Mouse (Mus musculus): ENCODE data around the gene Trmt5.

Gene Trmt5

DNA sequence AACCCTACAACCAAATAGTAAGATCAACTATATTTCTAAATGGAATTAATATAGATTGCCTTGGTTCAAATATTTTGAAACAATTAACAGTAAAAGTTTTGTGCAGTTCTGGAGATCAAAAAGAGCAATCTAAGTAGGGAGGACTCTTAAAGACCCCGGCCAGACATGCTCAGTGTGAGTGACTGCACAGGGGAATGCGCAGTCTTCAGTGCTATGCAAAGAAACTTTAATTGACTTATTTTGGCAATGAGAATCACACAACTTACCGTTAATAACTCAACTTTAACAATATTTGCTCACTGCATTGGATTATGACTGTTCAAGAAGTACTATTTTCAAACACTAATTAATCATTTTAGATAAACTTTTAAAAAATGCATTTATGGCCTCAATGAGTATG lies 17.0 kb downstream of the Trmt5 start:
- no peak for DNase-seq

DNA sequence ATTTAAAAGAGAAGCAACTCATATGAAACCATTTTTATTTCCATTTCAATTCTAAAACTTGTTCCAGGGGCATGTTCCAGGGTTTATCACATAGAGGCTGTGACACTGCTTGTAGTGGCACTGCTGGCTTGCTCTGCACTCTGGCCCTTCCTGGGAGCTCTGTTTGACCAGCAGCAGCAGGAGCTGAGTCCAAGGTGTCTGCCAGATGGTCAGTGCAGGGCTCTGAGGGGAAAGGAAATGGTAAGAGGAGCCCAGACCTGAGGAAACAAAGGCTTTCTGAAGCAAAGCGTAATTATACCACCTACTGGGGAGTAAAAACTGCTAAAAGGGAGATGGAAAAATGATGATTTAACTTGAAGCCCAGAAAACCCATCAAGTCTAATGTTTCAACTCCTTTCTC lies 18.0 kb downstream of the Trmt5 start:
- DNase-seq: no peak

DNA sequence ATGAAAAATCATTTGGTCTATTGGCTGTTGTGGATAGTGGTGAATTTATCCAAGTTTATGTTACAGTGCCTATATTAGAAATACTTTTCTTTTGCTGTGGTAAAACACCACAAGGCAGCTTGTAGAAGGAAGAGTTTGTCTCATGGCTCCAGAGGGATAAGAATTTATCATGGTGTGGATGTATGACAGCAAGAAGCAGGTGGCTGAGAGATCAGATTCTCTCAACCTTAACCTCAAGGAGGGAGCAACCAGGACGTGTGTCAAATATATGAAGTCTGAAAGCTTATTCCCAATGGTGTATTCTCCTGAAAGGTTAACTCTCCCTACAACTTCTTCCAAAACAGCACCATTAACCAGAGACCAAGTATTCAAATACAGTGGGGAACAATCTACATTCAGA lies 19.9 kb downstream of the Trmt5 start:
- no peak for DNase-seq

DNA sequence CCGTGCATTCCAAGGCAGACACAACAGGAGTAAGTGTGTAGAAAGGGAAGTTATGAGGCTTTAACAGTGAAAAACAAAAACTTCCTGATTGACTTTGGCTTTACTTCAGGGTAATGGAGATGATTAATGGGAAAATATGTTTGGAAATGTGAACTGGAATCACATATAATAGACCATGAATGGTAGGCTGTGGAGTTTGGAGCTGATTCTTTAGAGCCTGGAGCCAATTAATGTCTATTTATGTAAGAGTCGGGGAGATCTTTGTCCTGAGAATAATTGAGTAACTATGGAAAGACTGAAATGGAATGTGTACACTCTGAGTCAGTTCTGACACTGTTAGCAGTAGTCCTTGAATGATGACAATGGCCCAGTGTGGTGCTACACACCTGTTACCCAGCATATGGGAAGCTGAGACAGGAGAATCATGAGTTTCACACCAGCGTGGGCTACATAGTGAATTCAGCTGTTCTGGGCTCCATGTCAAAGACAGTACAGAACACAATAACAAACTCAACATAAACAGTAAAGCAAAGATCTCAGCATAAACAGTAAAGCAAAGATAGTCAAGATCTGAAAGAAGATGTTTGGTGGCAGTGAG lies 21.0 kb downstream of the Trmt5 start:
- DNase-seq: no peak

DNA sequence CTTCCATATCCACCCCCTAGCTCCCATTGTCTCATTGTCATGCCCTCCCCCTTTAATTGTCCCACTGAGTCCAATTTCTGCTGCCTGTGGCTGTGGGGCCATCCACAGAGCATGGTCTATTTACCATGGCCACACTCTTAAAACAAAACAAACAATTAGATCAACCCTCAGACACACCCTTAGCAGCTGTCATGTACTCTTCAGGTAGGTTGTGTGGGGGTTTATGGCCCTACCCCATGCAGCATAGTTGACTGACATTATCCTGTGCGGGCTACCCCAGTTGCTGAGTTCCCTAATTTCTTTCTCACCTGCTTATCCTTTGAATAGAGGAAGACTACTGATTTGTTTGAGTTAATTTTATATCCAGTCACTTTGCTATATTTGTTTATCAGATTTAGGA lies 26.2 kb downstream of the Trmt5 start:
- DNase-seq: no peak

DNA sequence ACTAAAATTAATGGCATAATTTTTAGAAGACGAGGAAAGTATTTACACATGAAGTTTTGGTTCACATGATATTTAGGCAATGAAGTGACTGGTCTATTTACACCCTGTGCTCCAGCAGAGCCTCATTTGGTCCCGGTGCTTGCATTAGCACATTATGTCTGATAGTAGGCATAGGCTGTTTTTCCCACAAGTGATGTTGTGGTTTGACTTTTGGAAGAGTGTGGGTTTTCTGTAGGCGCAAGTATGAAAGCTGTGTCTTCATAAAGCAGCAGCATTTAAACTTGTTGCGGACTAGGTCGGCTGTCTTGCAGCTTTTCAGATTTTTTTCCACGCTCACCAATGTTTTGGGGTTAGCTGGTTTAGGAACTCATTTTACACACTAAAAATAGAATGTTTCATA lies 27.2 kb downstream of the Trmt5 start:
- no peak for DNase-seq

DNA sequence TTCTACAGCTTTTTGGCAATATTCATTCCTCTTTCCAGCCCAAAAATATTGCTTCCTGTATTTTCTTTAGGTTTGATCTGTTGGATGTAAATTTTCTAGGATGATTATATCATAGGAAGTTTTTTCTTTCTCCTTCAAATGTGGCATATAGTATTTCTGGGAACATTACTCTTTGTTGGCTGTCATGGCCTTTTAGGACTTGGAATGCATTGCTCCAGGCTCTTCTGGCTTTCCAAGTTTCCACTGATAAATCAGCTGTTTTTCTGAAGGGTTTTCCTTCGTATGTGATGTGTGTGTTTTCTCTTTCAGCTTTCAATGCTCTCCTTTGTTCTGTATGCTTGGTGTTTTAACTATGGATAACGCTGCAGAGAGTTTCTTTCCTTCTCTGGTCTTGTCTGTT lies 31.5 kb downstream of the Trmt5 start:
- no peak for DNase-seq

DNA sequence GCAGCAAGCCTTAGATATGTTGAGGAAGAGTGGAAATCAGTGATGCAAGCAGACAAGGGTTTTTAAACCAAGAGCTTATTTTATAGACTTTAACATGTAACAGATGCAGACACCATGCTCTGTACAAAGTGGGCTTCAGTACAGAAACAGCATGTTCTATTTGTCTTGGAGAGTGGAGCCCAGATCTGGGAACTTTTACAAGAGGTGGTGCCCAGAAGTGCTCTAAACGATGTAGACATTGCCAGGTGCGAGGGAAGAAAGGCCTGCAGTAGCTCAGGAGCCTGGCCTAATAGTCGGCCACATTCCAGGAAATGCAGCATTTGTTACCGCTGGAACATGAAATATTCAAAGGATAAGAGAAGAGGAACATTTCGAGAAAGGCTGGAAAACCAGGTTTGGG lies 40.8 kb downstream of the Trmt5 start:
- no peak for DNase-seq

DNA sequence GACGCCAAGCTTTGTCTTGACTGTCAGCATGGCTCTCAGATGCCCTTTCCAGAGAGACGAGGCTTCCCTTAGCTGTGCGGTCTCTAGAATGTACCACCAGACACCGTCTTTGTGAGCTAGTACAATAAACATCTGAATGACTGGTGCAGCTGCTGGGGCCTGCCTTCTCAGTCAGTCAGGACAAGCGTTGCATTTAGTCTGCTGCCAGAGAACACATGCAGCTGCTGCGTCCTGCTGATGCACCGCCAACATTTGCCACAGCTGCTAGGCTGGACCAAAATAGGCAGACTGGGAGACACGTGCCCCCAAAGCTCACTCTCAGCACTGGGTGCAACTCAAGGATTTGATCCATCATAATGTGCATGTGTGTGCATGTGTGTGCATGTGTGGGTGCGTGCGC lies 44.5 kb downstream of the Trmt5 start:
- peak; percentile 29 for DNase-seq

DNA sequence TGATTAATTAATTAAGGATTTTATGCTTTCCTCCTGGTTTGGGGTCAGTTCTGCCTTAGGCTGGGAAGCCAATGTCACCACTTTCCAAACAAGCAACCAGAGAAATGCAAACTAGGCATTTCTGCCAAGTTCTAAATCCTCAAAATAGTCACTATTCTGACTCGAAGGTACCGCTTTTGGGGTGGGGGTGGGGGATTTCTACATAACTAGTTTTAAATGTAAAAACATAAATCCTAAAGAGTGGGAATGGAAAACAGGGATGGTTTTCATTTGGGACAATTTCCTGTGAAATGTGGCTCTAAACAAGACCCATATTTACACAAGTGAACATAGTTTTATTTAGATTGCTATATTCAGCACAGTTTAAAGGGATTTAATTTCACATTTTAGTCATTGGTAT lies 53.9 kb downstream of the Trmt5 start:
- DNase-seq: no peak

DNA sequence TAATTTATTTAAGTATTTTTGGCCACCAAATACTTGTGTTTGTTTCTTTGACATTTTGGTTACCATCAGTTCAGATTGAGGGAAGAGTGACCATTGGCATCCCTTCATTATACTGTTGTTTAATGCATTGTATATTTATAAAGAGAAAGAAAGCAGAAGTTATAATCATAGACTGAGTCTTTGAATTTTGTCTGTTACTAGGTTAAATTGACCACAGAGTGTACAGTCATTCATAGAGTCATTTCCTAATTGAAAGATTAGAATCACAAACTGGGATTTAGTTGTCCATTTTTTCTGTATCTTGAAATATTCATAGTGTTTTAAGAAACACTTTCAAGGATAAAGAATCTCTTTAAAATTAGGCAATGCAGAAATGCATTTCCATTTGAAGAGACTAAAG lies 55.0 kb downstream of the Trmt5 start:
- DNase-seq: no peak

DNA sequence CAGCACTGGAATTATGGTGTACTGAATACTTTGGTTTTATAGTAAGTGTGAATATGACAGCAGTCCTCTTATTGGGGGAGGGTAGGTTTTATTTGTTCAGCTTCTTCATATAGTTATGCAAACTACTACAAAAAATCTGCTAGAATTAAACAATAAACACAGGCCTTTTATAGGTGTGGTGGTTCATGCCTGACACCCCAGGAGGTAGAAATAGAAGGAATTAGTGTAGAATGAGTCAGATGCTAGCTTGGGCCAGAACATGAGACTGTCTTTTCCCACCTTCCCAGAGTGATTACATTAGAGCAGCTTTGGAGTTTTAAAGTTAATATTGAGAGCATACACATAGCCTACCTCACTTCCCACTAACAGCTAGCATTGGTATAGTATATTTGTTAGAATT lies 56.3 kb downstream of the Trmt5 start:
- DNase-seq: no peak

Measured in right cerebral cortex, postnatal 4 days (tissue).